In the genomic region with DNA sequence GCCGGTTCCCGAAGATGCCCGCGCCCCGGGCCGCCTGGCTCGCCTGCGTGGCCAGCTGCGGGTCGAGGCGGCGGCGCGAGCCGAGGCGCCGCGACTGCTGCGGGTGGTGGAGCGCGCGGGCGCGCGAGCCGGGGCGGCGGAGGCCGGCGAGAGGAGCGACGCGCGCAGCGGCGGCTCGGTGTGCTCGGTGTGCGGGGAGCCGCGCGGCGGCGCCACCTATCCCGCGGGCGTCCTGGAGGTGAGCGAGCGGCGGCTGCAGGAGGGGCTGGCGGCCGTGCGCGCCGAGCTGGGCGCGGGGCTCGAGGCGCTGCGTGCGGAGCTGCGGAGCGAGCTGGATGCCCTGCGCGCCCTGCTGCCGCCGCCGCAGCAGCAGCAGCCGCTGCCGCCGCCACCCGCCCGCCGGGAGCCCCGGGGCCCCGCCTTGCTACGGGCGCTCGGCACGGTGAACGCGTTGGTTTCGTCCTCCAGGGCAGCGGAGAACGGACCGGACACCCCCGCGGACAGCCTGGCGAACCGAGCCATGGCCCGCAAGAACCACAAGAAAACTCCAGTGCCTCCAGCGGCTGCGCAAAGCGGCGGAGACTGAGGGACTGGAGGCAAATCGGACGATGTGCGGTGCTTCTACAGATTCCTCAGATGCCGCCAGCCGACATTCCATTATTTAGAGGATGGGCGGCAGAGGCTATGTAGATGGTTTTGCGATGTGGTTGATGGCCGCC, we compare ENCODE assay signal across 9 mouse cellular contexts. TPM values are rescaled to one million over a fixed set of nuclear protein-coding genes. Genes with fewer than 3 reads are reported as not detected.
DNase-seq lines count a peak whose midpoint lies in the region; ATAC-seq and TF ChIP-seq lines count a peak whose summit lies in the region.
"Had no signal": no experiment of that assay in that cellular context is flagged by ENCODE, and none has a peak within 500 bp of the region (broad histone marks: within the 10 kb centered on the region; RNA-seq: fewer than 3 reads in every experiment).

No protein-coding gene starts in this region.

- H3K4me3 ChIP-seq in heart, postnatal 0 days (ENCODE audit: low read depth, low read length): peak overlapping the region; percentile 52
- H3K4me3 ChIP-seq in limb, embryonic 15.5 days: peak overlapping the region; percentile 62
- H3K4me3 ChIP-seq: erythroblast, embryonic 14.5 days had no signal

- peak overlapping the region; percentile 88 for H3K4me2 ChIP-seq in heart, postnatal 0 days (ENCODE audit: low read depth, low read length)
- H3K4me2 ChIP-seq in limb, embryonic 15.5 days: peak overlapping the region; percentile 99

- peak; percentile 58 for ATAC-seq in heart, postnatal 0 days (ENCODE audit: insufficient read depth, low read depth)
- ATAC-seq in limb, embryonic 15.5 days (ENCODE audit: insufficient number of reproducible peaks, low FRiP score, low TSS enrichment, low read depth): no peak

- under 1% methylated on average over 65 of the region's 103 CpGs for WGBS in heart, postnatal 0 days
- 1% methylated on average over 81 of the region's 103 CpGs for WGBS in limb, embryonic 15.5 days

- peaks cover 4% of the 10 kb centered on the region; the same call in 1 of the 2 replicates for H3K4me1 ChIP-seq in heart, postnatal 0 days (ENCODE audit: control insufficient read depth, insufficient read depth)
- H3K4me1 ChIP-seq in limb, embryonic 15.5 days: peaks cover 25% of the 10 kb centered on the region

- TF ChIP-seq EP300 in heart, postnatal 0 days (IDR thresholded peaks at IDR 0.05; ENCODE audit: low read depth): no peak

- peaks cover 70% of the 10 kb centered on the region for H3K27me3 ChIP-seq in heart, postnatal 0 days (ENCODE audit: control insufficient read depth, insufficient read depth, low read length)
- H3K27me3 ChIP-seq in limb, embryonic 15.5 days: peaks cover 74% of the 10 kb centered on the region

- TF ChIP-seq CTCF in heart, postnatal 0 days (IDR thresholded peaks at IDR 0.05; ENCODE audit: low read depth): no peak

- no peaks in the 10 kb centered on the region for H3K9me3 ChIP-seq in heart, postnatal 0 days (replicated peaks; ENCODE audit: control insufficient read depth, low read length)
- H3K9me3 ChIP-seq in limb, embryonic 15.5 days: no peaks in the 10 kb centered on the region

- peak overlapping the region; percentile 8 for H3K9ac ChIP-seq in heart, postnatal 0 days (replicated peaks; ENCODE audit: low read depth, low read length)
- peak overlapping the region; percentile 54 for H3K9ac ChIP-seq in limb, embryonic 15.5 days

- intact Hi-C loops in gastrocnemius, postnatal 14 days (cut with DNase I; ENCODE audit: low total_unique reads): no loop called here

- no peaks in the 10 kb centered on the region for H3K36me3 ChIP-seq in heart, postnatal 0 days (replicated peaks; ENCODE audit: control insufficient read depth, insufficient read depth, low read length)
- peaks cover 3% of the 10 kb centered on the region; the same call in 1 of the 2 replicates for H3K36me3 ChIP-seq in limb, embryonic 15.5 days

- no peak overlapping the region for H3K27ac ChIP-seq in heart, postnatal 0 days (ENCODE audit: low read depth)
- H3K27ac ChIP-seq in limb, embryonic 15.5 days: no peak overlapping the region

- DNase-seq in ovary, postnatal 36 days (ENCODE audit: low spot score): peak; percentile 48
- no peak for DNase-seq in ovary, adult 18-20 months (ENCODE audit: low spot score)
- DNase-seq in cerebellum, postnatal 14 days: peak; percentile 69 to 73
- no peak for DNase-seq in heart, postnatal 0 days (ENCODE audit: low spot score)
- peak; percentile 67 for DNase-seq in right cerebral cortex, adult 2 months (ENCODE audit: low spot score in 2 of 2)
- no peak for DNase-seq in urinary bladder, postnatal 36 days (ENCODE audit: low spot score in 2 of 2)
- no peak for DNase-seq in gastrocnemius, postnatal 14 days

RNA-seq across cellular contexts. Expression of a gene that starts 0.9 kb away (rescaled TPM):
- total RNA-seq in heart, postnatal 0 days (2014; rRNA removed; ENCODE audit: low replicate concordance): not detected in 2 replicates
- polyA plus RNA-seq in heart, postnatal 0 days (2015; fragmentation: Nextera tagmentation; extraction: Ambion mirVana): not detected in 2 replicates
- 0.17 TPM in 1 of 2 replicates, not detected in the other for polyA plus RNA-seq in limb, embryonic 15.5 days (2015; fragmentation: Nextera tagmentation; extraction: Ambion mirVana)
- total RNA-seq in gastrocnemius, postnatal 14 days (2021): not detected
- polyA plus RNA-seq: erythroblast, embryonic 14.5 days had no signal

RNA-seq across cellular contexts. Expression of a gene that starts 4.3 kb away (rescaled TPM):
- 0.27 and 1.1 TPM in 2 replicates for total RNA-seq in heart, postnatal 0 days (2014; rRNA removed; ENCODE audit: low replicate concordance)
- polyA plus RNA-seq in heart, postnatal 0 days (2015; fragmentation: Nextera tagmentation; extraction: Ambion mirVana): 0.25 and 0.44 TPM in 2 replicates
- polyA plus RNA-seq in limb, embryonic 15.5 days (2015; fragmentation: Nextera tagmentation; extraction: Ambion mirVana): 2.2 and 3.4 TPM in 2 replicates
- total RNA-seq in gastrocnemius, postnatal 14 days (2021): under 1 TPM; 0.80 to 0.96 TPM

RNA-seq across cellular contexts. Expression of a gene that starts 36.8 kb away (rescaled TPM):
- 19.3 and 25.4 TPM in 2 replicates for total RNA-seq in heart, postnatal 0 days (2014; rRNA removed; ENCODE audit: low replicate concordance)
- polyA plus RNA-seq in heart, postnatal 0 days (2015; fragmentation: Nextera tagmentation; extraction: Ambion mirVana): 2.6 and 2.8 TPM in 2 replicates
- polyA plus RNA-seq in limb, embryonic 15.5 days (2015; fragmentation: Nextera tagmentation; extraction: Ambion mirVana): 25.0 and 32.4 TPM in 2 replicates
- 10 to 100 TPM in 1 of 2 experiments, 1 to 10 TPM in 1; 9.4 to 12.1 TPM for total RNA-seq in gastrocnemius, postnatal 14 days (2021)

RNA-seq across cellular contexts. Expression of a gene that starts 57.6 kb away (rescaled TPM):
- total RNA-seq in heart, postnatal 0 days (2014; rRNA removed; ENCODE audit: low replicate concordance): not detected in 2 replicates
- polyA plus RNA-seq in heart, postnatal 0 days (2015; fragmentation: Nextera tagmentation; extraction: Ambion mirVana): 0.05 and 0.07 TPM in 2 replicates
- polyA plus RNA-seq in limb, embryonic 15.5 days (2015; fragmentation: Nextera tagmentation; extraction: Ambion mirVana): 0.27 and 0.29 TPM in 2 replicates
- total RNA-seq in gastrocnemius, postnatal 14 days (2021): under 1 TPM; 0.16 to 0.29 TPM

Comparison
In these comparisons a context has a peak if more than half of its experiments do, and no peak if none do; other contexts are left out.
1. DNase-seq: peak in ovary, postnatal 36 days (single experiment), cerebellum, postnatal 14 days (2 of 2) and right cerebral cortex, adult 2 months (2 of 2); none in ovary, adult 18-20 months (single experiment), heart, postnatal 0 days (single experiment), urinary bladder, postnatal 36 days (0 of 2) and gastrocnemius, postnatal 14 days (single experiment).